Mouse (Mus musculus): ENCODE measurements at regions not wholly inside any gene's neighbourhood (a gene's known extent, or its start where the extent isn't known, plus 50 kb on each side); places are given as distances from the start of the nearest gene placed in this dataset.

DNA sequence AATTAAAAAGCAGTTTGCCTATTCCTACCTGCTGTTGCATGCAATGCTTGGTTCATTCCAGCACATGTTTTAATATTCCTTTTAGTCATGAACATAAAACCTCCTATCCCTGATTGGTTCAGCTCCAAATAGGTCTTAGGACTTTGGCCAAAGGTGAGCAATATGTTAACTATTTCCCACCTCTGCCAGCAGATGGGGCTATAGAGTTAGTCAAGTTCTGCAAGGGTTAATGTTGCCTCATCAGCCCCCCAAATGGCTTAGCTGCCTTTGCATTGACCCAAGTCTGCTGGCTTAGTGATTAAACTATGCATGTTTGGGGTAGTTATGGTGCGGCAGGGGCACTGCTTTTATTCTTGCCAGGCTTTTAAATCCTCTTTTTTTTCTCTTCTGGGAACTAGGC, 62.1 kb upstream of the Arhgap24 start:
- WGBS, result 19% methylated on average over 1 of the region's 1 CpGs
- Histone ChIP-seq H3K27ac (replicated peaks; ENCODE audit: insufficient read depth, low read depth, low read length) (no peak overlapping the region), H3K4me1 (ENCODE audit: control insufficient read depth, insufficient read depth, low read length) (peaks cover 1% of the 10 kb centered on the region; the same call in 1 of the 2 replicates), H3K27me3 (ENCODE audit: control insufficient read depth, insufficient read depth, low read length) (no peaks in the 10 kb centered on the region), H3K36me3 (ENCODE audit: control insufficient read depth, insufficient read depth, low read length) (no peaks in the 10 kb centered on the region), H3K79me2 (ENCODE audit: control insufficient read depth, insufficient read depth, low read length) (no peaks in the 10 kb centered on the region), H3K4me3 (ENCODE audit: insufficient read depth, low read depth, low read length) (no peak overlapping the region), H3K9ac (ENCODE audit: low read depth, low read length) (no peak overlapping the region)
- peak; percentile 56 for DNase-seq (ENCODE audit: extremely low read depth, low read depth, low spot score)
- TF ChIP-seq CTCF (IDR thresholded peaks at IDR 0.05; ENCODE audit: low read depth, low read length) (peak; percentile 19; the same call in 1 of the 2 replicates), POLR2A (IDR thresholded peaks at IDR 0.05; ENCODE audit: extremely low read depth, insufficient read depth, low read length) (no peak)

DNA sequence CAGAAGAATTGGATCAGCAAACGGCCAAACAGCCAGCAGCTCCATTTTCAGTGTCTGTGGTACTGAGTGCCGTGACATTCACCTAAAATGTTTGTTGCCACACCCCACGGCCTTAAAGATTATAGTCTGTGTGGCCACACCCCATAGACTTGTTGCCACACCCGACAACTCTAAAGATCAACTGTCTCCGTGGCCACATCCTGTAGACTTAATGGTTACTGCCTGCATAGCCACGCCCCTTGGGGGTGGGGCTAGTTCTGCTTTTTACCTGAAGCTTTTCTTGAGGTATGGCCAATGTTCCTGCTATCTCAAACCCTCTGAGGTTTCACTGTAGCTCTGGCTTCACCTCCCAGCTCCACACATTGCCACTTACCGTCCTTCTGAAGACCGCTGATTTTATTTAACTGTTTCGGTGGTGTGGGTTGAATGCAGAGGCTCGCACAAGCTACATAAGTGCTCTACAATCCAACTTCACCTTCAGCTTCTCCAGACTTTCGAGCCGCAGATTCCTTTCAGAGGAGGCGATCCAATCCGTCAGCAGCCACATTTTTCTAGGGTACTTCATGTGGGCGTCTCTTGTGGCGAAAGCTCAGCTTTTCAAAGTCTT, 56.5 kb upstream of the Arhgap24 start:
- Histone ChIP-seq H3K27me3 (ENCODE audit: control insufficient read depth, insufficient read depth, low read length) (no peaks in the 10 kb centered on the region), H3K4me3 (ENCODE audit: insufficient read depth, low read depth, low read length) (no peak overlapping the region), H3K4me1 (ENCODE audit: control insufficient read depth, insufficient read depth, low read length) (no peaks in the 10 kb centered on the region), H3K9ac (ENCODE audit: low read depth, low read length) (no peak overlapping the region), H3K36me3 (ENCODE audit: control insufficient read depth, insufficient read depth, low read length) (no peaks in the 10 kb centered on the region), H3K27ac (replicated peaks; ENCODE audit: insufficient read depth, low read depth, low read length) (no peak overlapping the region), H3K79me2 (ENCODE audit: control insufficient read depth, insufficient read depth, low read length) (no peaks in the 10 kb centered on the region)
- WGBS, result 88% methylated on average over 16 of the region's 16 CpGs
- TF ChIP-seq POLR2A (IDR thresholded peaks at IDR 0.05; ENCODE audit: extremely low read depth, insufficient read depth, low read length) (no peak), CTCF (IDR thresholded peaks at IDR 0.05; ENCODE audit: low read depth, low read length) (no peak)
- no peak for DNase-seq (ENCODE audit: extremely low read depth, low read depth, low spot score)

DNA sequence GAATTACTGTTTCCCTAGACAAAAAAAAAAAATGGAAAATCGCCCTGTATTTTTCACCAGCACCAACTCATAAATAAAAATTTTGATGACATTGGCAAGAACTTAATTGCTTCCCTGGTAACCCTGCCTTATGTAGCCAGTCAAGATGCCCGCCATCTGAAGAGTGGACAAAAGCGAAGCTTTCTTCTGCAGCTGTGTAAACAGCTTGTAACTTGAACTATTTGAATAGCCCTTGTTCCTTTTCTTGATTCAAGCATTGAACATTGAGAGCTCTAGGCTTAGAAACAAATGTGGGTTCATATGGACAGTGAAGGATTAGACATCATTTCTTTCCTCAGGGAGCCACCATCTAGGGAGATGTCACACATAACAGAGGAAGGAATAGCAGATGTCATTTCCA, 52.9 kb upstream of the Arhgap24 start:
- H3K4me1 ChIP-seq (ENCODE audit: control insufficient read depth, insufficient read depth, low read length), result no peaks in the 10 kb centered on the region
- H3K4me3 ChIP-seq (ENCODE audit: insufficient read depth, low read depth, low read length), result no peak overlapping the region
- WGBS, result 83% methylated on average over 3 of the region's 3 CpGs
- H3K36me3 ChIP-seq (ENCODE audit: control insufficient read depth, insufficient read depth, low read length), result no peaks in the 10 kb centered on the region
- no peaks in the 10 kb centered on the region for H3K27me3 ChIP-seq (ENCODE audit: control insufficient read depth, insufficient read depth, low read length)
- H3K79me2 ChIP-seq (ENCODE audit: control insufficient read depth, insufficient read depth, low read length), result no peaks in the 10 kb centered on the region
- DNase-seq (ENCODE audit: extremely low read depth, low read depth, low spot score), result no peak
- H3K9ac ChIP-seq (ENCODE audit: low read depth, low read length), result no peak overlapping the region
- H3K27ac ChIP-seq (replicated peaks; ENCODE audit: insufficient read depth, low read depth, low read length), result no peak overlapping the region
- TF ChIP-seq CTCF (IDR thresholded peaks at IDR 0.05; ENCODE audit: low read depth, low read length), result no peak
- TF ChIP-seq POLR2A (IDR thresholded peaks at IDR 0.05; ENCODE audit: extremely low read depth, insufficient read depth, low read length), result no peak
